Mouse (Mus musculus) limb, embryonic 11.5 days (tissue): ENCODE measurements around the gene AU015836. TPM values are rescaled to one million over a fixed set of nuclear protein-coding genes. Genes with fewer than 3 reads are reported as not detected.
A peak's percentile ranks its signal among the peaks of the same experiment; 100 is the strongest.

Experiments
- ATAC-seq: fragments of 200-750 bp; cut with Nextera tagmentation; 2 replicates; pipeline ENCODE4 v1.8.0; 2017; ENCODE audit warnings: low read depth; ENCODE audit not compliant: insufficient number of reproducible peaks, low FRiP score, low TSS enrichment
- DNase-seq: peaks from one replicate; pipeline ENCODE4 v3.0.0-alpha.2; 2015; ENCODE audit warnings: low spot score
- H3K27ac ChIP-seq: fragments of 300-500 bp; sonication (generic); replicated peaks from 2 replicates; pipeline ENCODE4 v1.5.1; 2014; ENCODE audit warnings: low read depth, mild to moderate bottlenecking, low read length
- H3K27me3 ChIP-seq: fragments of 300-500 bp; sonication (generic); 2 replicates; pipeline ENCODE4 v1.6.1; 2014; ENCODE audit warnings: mild to moderate bottlenecking, low read length, mixed read lengths; ENCODE audit not compliant: control insufficient read depth, insufficient read depth
- H3K36me3 ChIP-seq: fragments of 300-500 bp; sonication (generic); 2 replicates; pipeline ENCODE4 v1.6.1; 2014; ENCODE audit warnings: mild to moderate bottlenecking, low read length, moderate library complexity, mixed read lengths; ENCODE audit not compliant: control insufficient read depth, insufficient read depth
- H3K4me1 ChIP-seq: fragments of 300-500 bp; sonication (generic); 2 replicates; pipeline ENCODE4 v1.6.1; 2014; ENCODE audit warnings: low read length, mixed read lengths; ENCODE audit not compliant: control insufficient read depth, insufficient read depth
- H3K4me2 ChIP-seq: fragments of 300-500 bp; sonication (generic); 2 replicates; pipeline ENCODE4 v1.6.1; 2014; ENCODE audit warnings: low read depth, mild to moderate bottlenecking, moderate library complexity; ENCODE audit not compliant: severe bottlenecking
- H3K4me3 ChIP-seq: fragments of 300-500 bp; sonication (generic); 2 replicates; pipeline ENCODE4 v1.5.1; 2014; ENCODE audit warnings: low read depth, low read length
- H3K9ac ChIP-seq: fragments of 300-500 bp; sonication (generic); 2 replicates; pipeline ENCODE4 v1.6.1; 2014; ENCODE audit warnings: mild to moderate bottlenecking, low read length
- H3K9me3 ChIP-seq: fragments of 300-500 bp; sonication (generic); 2 replicates; pipeline ENCODE4 v1.6.1; 2016; ENCODE audit warnings: low read length; ENCODE audit not compliant: control insufficient read depth
- whole genome bisulfite sequencing: fragments of 180-500 bp; shearing (Covaris S2); extraction: QIAGEN DNeasy Blood & Tissue Kit; methylation state at CpG from one replicate; pipeline ENCODE4 v1.1.7; 2014; 5-methylcytosine and 5-hydroxymethylcytosine counted together
- polyA plus RNA-seq: library from polyadenylated mRNA; unstranded; fragments of >200 nt; fragmentation: Nextera tagmentation; extraction: Ambion mirVana; gene quantifications from 2 replicates; pipeline ENCODE4 v1.2.1, GENCODE M21; 2014

The AU015836 gene
- polyA plus RNA-seq: 0.08 TPM in 1 of 2 replicates, not detected in the other

GRCm38 (mm10) chrX:93968444-93968843 lies at the start of gene AU015836:
Gene AU015836 (plus strand): TSS chrX:93968659.
- no peak within 1 kb of the TSS for H3K27ac ChIP-seq
- H3K36me3 ChIP-seq: no peaks in the 10 kb centered on the region
- no peak within 1 kb of the TSS for H3K9ac ChIP-seq
- H3K27me3 ChIP-seq: no peaks in the 10 kb centered on the region; the same call in 1 of the 2 replicates
- ATAC-seq: no peak
- H3K4me2 ChIP-seq: no peak within 1 kb of the TSS
- no peak within 1 kb of the TSS for H3K4me3 ChIP-seq
- WGBS: 52% methylated on average over 14 of the region's 14 CpGs
- DNase-seq: no peak
- H3K4me1 ChIP-seq: no peaks in the 10 kb centered on the region
- no peaks in the 10 kb centered on the region for H3K9me3 ChIP-seq

GRCm38 (mm10) chrX:93919017-93919416 lies 49.4 kb upstream of the AU015836 start:
- Histone ChIP-seq H3K4me2 (no peak overlapping the region), H3K27me3 (no peaks in the 10 kb centered on the region), H3K9me3 (no peaks in the 10 kb centered on the region; the same call in 1 of the 2 replicates), H3K4me1 (no peaks in the 10 kb centered on the region), H3K36me3 (no peaks in the 10 kb centered on the region), H3K4me3 (no peak overlapping the region), H3K27ac (no peak overlapping the region), H3K9ac (no peak overlapping the region)
- DNase-seq (no peak), ATAC-seq (no peak)
- 73% methylated on average over 3 of the region's 3 CpGs for WGBS

GRCm38 (mm10) chrX:93928379-93928778 lies 40.1 kb upstream of the AU015836 start:
- no peak overlapping the region for H3K27ac ChIP-seq
- no peak overlapping the region for H3K9ac ChIP-seq
- no peaks in the 10 kb centered on the region for H3K36me3 ChIP-seq
- DNase-seq (no peak), ATAC-seq (no peak)
- no peaks in the 10 kb centered on the region for H3K27me3 ChIP-seq
- H3K4me2 ChIP-seq: no peak overlapping the region
- no peaks in the 10 kb centered on the region for H3K4me1 ChIP-seq
- 71% methylated on average over 3 of the region's 3 CpGs for WGBS
- H3K9me3 ChIP-seq: no peaks in the 10 kb centered on the region
- H3K4me3 ChIP-seq: no peak overlapping the region

- ATAC-seq (no peak), DNase-seq (no peak)
- Histone ChIP-seq H3K4me1 (no peaks in the 10 kb centered on the region), H3K4me2 (no peak overlapping the region), H3K4me3 (no peak overlapping the region), H3K9me3 (no peaks in the 10 kb centered on the region), H3K36me3 (no peaks in the 10 kb centered on the region), H3K27me3 (no peaks in the 10 kb centered on the region), H3K9ac (no peak overlapping the region), H3K27ac (no peak overlapping the region)
- 84% methylated on average over 1 of the region's 1 CpGs for WGBS
Observed at GRCm38 (mm10) chrX:93928794-93929193, 39.7 kb upstream of the AU015836 start.

- H3K4me1 ChIP-seq: no peaks in the 10 kb centered on the region
- no peak overlapping the region for H3K27ac ChIP-seq
- no peak overlapping the region for H3K9ac ChIP-seq
- no peaks in the 10 kb centered on the region for H3K9me3 ChIP-seq
- H3K4me2 ChIP-seq: no peak overlapping the region
- ATAC-seq (no peak), DNase-seq (no peak)
- H3K4me3 ChIP-seq: no peak overlapping the region
- 88% methylated on average over 3 of the region's 3 CpGs for WGBS
- H3K27me3 ChIP-seq: no peaks in the 10 kb centered on the region
- no peaks in the 10 kb centered on the region for H3K36me3 ChIP-seq
Observed at GRCm38 (mm10) chrX:93931694-93932093, 36.8 kb upstream of the AU015836 start.

GRCm38 (mm10) chrX:93956727-93957126 lies 11.7 kb upstream of the AU015836 start:
- DNase-seq: peak; percentile 38
- Histone ChIP-seq H3K9me3 (no peaks in the 10 kb centered on the region), H3K4me2 (no peak overlapping the region), H3K36me3 (no peaks in the 10 kb centered on the region), H3K4me1 (no peaks in the 10 kb centered on the region), H3K4me3 (no peak overlapping the region), H3K27me3 (no peaks in the 10 kb centered on the region), H3K9ac (no peak overlapping the region), H3K27ac (no peak overlapping the region)
- ATAC-seq: no peak
- WGBS: 48% methylated on average over 1 of the region's 1 CpGs

GRCm38 (mm10) chrX:93958502-93958901 lies 10.0 kb upstream of the AU015836 start:
- no peak for ATAC-seq
- H3K27ac ChIP-seq: no peak overlapping the region
- H3K27me3 ChIP-seq: no peaks in the 10 kb centered on the region
- no peak for DNase-seq
- H3K36me3 ChIP-seq: no peaks in the 10 kb centered on the region
- H3K4me1 ChIP-seq: no peaks in the 10 kb centered on the region
- WGBS: 80% methylated on average over 3 of the region's 3 CpGs
- no peaks in the 10 kb centered on the region for H3K9me3 ChIP-seq
- H3K4me2 ChIP-seq: no peak overlapping the region
- no peak overlapping the region for H3K4me3 ChIP-seq
- H3K9ac ChIP-seq: no peak overlapping the region

- Histone ChIP-seq H3K4me2 (no peak overlapping the region), H3K36me3 (no peaks in the 10 kb centered on the region), H3K27ac (no peak overlapping the region), H3K4me1 (no peaks in the 10 kb centered on the region), H3K9me3 (no peaks in the 10 kb centered on the region), H3K27me3 (no peaks in the 10 kb centered on the region), H3K4me3 (no peak overlapping the region), H3K9ac (no peak overlapping the region)
- DNase-seq: no peak
- ATAC-seq: no peak
- WGBS: 89% methylated on average over 26 of the region's 26 CpGs
Observed at GRCm38 (mm10) chrX:93980341-93980740, 11.9 kb downstream of the AU015836 start.

GRCm38 (mm10) chrX:93982193-93982592 lies 13.7 kb downstream of the AU015836 start:
- DNase-seq: no peak
- H3K9ac ChIP-seq: no peak overlapping the region
- H3K27ac ChIP-seq: no peak overlapping the region
- 84% methylated on average over 3 of the region's 3 CpGs for WGBS
- no peak overlapping the region for H3K4me2 ChIP-seq
- no peaks in the 10 kb centered on the region for H3K4me1 ChIP-seq
- H3K36me3 ChIP-seq: no peaks in the 10 kb centered on the region
- no peak overlapping the region for H3K4me3 ChIP-seq
- no peak for ATAC-seq
- no peaks in the 10 kb centered on the region for H3K27me3 ChIP-seq
- H3K9me3 ChIP-seq: no peaks in the 10 kb centered on the region
